Mouse (Mus musculus) lung, postnatal 0 days (tissue): ENCODE measurements at regions not wholly inside any gene's neighbourhood (a gene's known extent, or its start where the extent isn't known, plus 50 kb on each side); places are given as distances from the start of the nearest gene placed in this dataset.

Experiments used
- CTCF ChIP-seq: IDR thresholded peaks from 2 replicates; pipeline ENCODE4 v1.5.1; 2016; ENCODE audit warnings: antibody characterized with exemption, mild to moderate bottlenecking
- EP300 ChIP-seq: IDR thresholded peaks from 2 replicates; pipeline ENCODE4 v1.6.1; 2016; ENCODE audit warnings: antibody characterized with exemption, mild to moderate bottlenecking, control low read depth

GRCm38 (mm10) chrX:99592980-99593379 lies 121.9 kb upstream of the Pja1 start:
- TF ChIP-seq CTCF (no peak), EP300 (no peak)
